Mouse (Mus musculus): ENCODE results near the gene Chrnd.

The Chrnd gene

DNA sequence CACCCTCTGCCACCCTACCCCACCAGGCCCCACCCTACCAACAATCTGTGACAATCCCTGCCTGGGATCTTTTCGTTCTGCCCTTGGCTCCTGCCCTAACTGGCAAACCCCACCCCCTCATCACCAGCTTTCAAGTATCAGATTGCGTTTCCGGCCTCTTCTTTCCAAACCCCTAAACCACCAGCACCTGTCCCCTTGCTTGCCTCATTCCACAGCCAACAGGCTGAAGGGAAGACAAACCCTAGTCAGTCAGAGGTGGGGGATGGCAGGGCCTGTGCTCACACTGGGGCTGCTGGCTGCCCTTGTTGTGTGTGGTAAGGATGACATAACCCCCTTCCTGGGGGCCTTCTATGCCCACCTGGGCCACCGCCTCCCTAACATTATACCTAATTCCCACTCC is at the start of gene Chrnd:
Gene Chrnd, plus strand, starts transcription at position 179 of the 400 bp plus-strand sequence.
- no peak for DNase-seq

DNA sequence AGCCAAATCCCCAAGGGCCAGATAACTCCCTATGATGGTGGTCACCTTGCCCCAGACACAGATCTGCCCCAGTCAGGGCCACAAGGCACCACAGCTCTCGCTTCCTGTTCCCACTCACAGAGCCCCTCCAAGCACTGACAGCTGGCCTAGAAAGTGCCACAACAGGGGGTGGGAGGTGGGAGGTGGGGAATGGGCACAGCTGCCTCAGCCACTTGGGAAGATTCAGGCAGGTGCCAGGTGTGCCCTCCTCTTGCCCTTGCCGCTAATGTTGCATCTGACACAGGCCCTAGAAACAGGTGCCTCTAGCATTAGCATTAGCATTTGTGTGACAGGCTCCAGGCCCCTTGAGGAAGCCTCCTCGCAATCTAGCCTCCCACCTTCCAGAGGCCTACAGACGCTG is 48.9 kb upstream of the Chrnd start:
- no peak for DNase-seq

DNA sequence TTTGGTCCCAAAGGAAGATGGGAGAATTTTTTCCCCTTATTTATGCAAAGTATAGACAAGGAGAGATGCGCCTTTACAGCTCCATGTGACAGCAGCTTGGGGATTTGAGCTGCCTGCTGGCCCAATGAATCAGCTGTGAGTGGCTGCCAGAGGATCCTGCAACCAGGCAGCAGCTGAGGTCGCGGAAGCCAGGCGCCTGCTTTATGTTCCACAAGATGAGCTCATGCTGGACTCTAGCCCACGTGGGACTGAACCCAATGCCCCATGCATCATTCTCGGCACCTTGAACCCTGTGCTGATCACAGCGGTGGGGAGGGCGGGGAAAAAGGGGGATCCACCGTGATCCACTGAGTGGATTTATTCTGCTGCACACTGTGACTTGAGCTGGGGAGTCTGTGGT is 48.0 kb upstream of the Chrnd start:
- no peak for DNase-seq

DNA sequence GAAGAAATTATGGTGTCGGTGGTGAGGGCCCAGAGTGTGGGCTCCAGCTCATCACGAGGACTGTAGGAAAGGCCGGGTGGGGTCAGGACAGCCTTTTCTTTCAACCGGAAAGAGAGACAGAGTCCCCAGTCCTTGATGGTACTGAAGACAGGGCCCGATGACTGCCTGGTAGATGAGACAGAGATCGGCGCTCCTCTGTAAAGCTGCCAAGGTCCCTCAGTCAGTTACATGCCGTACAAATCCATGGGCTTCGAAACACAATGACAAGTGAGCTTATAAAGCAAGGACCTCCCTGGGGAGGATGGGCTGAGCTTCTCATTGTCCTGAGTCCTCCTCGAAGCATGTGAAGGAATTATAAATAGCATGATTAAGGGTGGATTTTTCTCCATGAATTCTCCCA is 47.3 kb upstream of the Chrnd start:
- no peak for DNase-seq

DNA sequence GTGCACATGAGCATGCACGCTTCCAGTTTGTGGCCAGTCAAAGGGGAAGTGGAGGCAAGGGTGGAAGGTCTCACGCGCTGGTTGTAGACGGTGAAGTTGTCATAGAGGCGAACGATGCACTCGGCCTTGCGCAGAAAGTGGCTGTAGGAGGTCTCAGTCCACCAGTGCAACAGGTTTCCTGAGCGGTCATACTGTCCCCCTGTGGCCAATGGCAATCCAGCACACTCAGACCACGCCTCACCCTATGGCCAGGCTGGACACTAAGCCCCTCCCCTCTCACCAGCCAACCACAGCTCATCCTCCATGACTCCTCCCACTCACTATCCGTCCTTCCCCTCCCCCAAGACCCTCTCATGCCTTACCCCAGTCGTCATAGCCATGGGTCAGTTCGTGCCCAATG is 41.0 kb upstream of the Chrnd start:
- no peak for DNase-seq

DNA sequence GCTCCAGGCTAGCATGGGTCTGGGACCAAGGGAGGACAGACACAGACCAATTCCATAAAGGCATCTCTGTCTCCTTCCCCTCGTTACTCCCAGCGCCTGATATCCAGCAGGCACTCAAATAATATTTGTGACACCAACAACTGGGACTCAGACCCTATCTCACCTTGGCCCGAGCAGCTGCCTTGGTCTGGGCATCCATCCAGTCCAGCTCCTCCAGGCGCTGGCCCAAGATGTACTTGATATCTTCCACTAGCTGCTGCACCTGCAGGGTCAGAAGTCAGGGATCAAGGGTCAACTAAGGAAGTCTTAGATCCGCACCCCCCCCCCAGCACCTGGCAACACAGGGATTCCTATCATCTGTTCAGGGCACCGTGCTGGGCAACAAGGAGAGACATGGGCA is 39.1 kb upstream of the Chrnd start:
- DNase-seq = no peak

DNA sequence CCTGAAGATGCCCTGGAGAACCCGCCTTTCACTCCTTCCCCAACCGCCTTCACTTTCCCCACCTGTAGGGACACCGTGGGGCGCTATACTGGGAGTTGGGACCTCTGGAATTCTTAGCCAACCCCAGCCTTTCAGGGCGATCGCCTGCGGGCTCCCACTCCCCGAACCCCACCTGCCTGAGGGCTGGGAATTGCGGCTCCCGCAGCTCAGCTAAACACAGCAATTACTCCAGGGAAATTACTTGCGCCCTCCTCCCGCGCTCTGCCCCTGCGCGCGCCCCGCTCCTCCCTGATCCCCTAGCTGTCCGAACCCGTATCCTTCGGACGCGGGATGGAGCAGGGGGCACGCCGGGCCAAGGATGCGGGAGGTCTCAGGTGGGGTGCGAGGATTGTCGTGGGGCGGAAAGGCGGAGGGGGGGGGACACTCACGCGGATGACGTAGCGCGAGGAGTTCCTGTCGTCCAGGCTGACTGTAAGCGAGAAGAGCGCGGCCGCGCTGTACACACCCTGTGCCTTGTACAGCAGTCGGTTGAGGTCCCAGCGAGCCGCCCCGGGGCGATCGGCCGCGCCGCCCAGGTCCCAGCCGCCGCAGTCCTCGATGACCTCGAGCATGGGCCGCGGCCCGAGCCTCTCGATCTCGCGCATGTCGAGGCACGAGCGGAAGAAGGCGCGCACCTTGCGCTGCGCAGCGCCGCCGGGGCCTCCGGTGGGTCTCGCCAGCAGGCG is 36.5 kb upstream of the Chrnd start:
- no peak for DNase-seq

DNA sequence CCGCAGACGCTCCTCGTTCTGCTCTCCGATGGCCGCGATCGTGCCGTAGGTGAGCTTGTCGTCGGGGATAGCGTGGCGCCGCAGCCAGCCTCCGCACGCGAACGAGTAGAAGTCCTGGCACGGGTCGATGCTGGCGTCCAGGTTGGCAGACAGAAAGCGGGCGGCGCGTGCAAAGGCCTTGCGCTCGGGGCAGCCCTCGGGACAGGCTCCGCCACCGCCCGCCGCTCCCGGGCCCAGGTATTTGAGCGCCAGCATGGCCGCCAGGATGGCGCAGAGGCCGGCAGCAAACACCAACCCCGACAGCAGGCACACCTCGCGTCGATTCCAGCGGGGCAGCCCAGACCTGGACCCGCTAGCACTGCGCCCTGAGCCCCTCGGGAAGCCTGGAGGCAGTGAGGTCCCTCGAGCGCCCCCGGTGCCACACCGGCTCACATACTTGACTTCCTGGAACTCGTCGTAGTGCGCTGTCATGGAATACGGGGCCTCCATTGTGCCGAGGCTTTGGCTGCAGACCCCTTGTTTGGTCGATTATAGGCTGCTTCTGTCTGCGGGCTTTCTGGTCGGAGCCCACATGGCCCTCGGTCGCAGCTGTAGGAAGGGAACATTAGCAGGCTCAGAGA is 35.8 kb upstream of the Chrnd start:
- no peak for DNase-seq

DNA sequence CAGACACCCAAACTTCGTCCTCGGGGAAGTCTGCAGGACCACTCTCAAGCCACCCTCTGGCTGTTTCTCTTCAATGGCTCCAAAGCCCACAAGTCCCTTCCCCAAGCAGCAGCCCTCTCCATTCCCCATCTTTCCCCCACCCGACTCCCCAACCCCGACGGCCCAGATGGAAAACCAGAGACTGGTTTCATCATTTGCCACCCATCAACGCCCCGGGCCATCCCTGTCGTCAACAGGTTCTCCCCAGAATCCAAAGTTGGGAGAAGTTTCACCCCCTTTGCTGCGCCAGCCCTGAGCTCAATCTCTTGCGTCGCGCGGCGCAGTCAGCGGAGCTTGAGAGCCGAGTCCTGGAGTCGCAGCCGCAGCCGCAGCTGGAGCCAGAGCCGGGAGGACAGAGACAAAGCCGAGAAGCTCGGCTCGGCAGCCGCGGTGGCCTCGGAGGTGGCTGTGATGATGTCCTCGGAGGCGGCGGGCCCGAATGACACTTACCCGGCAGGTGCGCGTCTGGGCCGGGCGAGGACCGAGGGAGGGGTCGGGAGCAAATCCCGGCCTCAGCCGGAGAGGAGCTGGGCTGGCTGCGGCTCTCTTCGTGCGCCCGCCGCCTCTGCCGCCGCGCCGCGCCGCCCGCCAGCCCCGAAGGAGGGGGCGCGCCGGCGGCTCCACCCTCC is 34.7 kb upstream of the Chrnd start:
- no peak for DNase-seq

DNA sequence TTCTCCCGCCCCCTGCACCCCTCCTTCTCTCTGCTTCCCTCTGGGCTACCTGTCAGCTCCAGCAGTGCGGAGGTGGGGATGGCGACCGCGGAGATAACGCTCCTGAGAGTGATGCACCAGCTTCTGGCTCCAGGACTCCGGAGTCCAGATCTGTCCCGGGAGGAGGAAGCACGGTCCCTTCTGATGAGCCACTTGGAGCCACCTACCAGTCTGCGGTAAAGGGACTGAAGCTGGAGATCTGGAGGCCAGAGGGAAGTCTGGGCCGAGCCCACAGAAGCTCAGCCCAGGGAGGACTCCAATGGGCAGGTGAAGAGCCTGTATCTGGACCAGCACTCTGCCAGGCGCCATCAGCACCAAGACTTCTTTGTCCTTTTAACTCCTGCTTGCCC is 34.2 kb upstream of the Chrnd start, which contains the start of gene Ecel1:
Gene Ecel1, minus strand, starts transcription at position 323 of the 389 bp plus-strand sequence.
- DNase-seq = no peak

DNA sequence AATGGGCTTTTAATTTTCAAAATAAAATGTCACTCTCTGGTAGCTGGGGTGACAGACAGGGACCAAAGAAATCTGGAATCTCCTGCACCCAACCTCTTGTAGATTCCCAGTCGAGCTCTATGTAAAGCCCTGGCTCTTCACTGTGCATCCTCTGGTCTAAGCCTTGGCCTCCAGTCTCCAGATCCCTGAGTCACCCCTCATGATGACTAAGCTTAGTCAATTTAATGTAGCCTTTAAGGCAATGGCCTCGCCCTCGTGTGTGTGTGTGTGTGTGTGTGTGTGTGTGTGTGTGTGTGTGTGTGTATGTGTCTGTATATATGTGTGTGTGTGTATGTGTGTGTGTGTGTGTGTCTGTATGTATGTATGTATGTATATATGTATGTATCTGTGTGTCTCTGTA is 31.0 kb upstream of the Chrnd start:
- no peak for DNase-seq

DNA sequence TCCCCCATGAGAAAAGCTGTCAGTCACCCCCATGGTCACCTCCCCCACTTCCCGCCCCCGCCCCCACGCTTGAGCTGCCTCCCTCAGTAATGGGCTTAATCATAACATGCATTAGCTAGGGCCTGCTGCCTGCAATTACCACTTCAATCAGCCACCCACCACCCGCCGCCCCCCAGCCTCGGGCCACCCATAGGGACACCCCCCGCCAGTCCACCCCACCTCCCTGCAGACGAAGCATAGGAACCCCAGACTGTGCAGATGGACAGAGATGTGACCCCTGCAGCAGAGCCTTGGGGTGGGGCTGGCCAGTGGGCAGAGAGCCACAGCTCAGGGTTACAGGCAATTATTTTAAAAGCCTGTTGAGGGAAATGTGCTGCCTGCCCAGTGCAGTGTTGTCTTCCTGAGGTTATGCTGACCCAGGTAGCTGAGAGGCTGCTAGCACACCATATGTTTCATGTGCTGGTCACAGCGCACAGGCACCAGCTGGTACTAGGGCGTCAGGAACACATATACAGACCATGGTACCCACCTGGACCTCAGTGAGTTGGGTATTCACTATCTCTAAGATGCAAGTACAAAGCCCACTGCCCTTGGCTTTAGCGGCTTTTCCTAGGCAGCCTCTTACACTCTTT is 26.1 kb upstream of the Chrnd start:
- no peak for DNase-seq

DNA sequence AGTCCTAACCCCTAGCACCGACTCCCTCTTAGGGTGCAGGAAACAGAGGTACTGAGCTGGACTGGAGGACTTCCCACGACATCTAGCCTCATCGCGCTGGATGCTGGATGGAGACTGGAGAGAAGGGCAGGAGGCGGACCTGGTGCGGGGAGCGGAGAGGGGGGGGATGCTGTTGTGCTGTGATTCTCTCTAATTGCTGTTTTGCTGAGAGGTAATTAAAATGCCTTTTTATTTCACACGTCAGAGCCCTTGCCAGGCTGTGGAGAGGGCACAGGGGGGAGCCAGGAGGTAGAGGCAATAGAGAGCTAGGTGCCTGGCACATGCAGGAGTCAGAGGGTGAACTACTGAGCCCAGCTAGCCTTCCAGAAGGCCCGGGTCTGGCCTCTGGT is 25.6 kb upstream of the Chrnd start:
- no peak for DNase-seq

DNA sequence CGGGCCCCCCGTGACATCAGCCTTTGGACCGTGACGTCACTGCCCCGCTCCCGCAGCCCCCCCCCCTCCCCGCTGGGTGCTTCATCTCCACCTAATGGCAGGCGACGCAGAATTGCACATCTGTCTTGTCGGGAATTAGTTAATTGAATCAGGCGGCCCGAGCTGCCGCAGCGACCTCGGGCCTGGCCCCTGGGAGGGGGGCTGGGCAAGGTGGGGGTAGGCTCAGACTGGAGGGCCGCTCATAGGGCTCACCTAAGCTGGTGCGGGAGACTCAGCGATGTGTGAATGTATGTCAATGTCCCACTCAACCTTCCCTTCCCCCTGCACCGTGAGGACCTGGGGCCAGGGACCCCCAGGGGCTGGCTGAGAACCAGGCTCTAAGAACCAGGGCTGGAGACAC is 19.9 kb upstream of the Chrnd start:
- no peak for DNase-seq

DNA sequence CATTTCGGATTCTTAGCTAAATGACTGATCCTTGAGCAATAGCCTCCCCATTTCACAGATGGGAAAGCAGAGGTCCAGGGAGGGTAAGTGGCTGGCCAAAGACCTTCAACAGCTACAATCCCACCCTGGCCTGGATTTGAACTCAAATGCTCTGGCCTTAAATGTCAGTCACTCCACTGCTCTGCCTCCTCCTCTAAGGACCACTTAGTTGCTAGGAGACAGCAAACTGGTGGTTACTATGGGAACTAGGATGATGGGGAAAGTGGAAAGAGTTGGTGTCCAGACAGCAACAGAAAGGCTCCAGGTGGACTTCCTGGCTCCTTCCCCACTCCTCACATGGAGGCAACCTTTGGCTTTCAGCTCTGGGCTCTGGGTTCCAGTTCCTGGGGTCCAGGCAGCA is 19.1 kb upstream of the Chrnd start:
- DNase-seq = no peak

DNA sequence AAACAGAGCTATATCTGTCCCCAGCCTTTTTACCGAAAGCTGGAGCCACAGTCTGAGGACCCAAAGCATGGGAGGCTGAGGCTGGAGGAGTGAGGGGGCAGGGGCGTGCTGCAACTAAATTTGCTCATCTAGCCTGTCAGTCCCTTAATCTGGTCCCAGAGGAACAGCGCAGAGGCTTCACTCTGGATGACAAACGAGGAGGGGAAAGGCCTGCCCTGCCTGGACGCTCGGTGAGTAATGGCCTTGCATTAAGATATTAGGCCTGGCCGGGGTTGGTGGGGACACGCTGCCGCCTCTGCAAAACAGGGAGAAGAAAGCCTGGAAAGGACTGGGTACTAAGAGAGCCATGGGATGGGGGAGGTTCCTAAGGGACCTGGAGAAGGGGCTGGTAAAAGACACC is 18.1 kb upstream of the Chrnd start:
- DNase-seq = no peak

DNA sequence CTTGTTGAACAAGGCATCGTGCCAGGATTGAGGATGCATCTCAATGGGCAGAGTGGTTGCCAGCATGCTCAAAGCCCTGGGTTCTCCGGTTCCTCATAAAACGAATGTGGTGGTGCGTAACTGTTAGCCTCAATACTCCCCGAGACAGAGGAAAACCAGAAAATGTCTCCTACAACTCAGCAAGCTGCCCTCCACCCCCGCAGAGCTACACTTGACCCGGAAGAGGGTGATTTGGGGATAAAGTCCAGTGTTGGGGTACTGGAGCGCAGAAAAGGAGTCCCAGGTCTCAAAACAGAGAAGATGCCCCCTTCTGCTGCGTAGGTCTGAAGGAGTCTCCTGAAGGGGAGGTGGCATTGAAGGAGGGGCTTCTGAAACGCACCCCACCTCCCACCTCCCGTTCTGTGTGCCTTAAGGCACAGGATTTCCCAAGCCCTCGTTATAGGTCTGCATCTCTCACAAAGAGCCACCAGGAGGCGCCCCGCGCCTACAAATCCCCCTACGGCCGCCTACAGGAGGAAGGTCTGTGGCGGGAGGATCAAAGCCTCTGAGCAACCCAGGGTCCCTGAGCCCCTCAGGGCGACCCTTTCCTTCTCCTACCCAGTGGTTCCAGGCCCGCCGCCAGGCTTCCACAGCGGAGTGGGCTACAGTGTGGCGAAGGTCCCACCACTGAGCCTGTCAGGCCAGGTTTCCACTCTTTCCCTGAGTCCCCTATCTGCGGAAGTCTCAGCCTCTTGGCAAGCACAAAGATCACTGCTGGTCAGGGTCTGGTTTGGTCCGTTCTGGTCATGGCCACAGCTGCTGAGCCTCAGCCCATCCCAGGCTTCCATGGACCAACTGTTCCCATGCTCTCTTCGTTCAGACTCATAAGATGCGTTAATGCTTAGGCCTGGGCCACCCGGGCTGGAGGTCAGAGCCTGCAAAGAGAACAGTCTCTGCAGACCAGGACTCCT is 16.1 kb upstream of the Chrnd start:
- peak; percentile 73 for DNase-seq

DNA sequence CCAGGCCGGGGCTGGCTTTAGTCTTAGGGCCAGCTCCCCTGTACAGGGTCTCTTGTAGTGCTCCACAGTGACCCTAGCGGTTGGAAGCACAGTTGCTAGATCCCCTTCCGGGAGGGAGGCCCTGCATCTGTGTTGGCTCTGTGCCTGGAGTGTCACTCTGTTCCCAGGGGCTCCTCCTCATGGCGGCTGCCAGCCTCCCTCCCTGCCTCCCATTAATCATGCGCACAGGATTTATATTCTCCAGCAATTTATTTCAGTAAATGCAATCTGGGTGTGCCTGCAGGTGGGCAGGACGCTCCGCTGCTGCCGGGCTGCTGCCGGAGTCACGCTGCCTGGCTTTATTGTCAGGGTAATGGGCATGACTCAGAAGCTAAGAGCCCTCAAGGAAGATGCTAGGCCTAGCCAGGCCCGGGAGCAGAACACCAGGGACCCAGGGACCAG is 14.5 kb upstream of the Chrnd start:
- DNase-seq = peak; percentile 24

DNA sequence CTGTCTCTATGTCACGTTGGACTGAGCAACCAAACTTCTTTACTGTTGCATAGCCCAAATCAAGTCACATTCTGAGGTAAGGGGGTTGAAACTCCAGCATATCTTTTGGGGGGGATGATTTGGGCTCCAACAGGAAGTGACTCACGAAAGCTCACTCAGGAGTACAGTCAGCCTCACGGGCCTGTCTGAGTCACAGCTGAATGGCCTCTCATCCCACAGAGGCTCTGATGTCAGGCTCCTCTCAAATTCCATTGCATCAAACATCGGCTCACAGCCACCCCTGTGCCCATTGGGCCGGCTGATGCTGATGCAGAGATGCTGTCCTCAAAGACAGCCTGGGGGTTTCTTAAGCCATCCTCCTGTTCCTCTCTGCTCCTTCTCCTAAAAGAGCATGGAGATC is 9.5 kb upstream of the Chrnd start:
- DNase-seq = no peak

DNA sequence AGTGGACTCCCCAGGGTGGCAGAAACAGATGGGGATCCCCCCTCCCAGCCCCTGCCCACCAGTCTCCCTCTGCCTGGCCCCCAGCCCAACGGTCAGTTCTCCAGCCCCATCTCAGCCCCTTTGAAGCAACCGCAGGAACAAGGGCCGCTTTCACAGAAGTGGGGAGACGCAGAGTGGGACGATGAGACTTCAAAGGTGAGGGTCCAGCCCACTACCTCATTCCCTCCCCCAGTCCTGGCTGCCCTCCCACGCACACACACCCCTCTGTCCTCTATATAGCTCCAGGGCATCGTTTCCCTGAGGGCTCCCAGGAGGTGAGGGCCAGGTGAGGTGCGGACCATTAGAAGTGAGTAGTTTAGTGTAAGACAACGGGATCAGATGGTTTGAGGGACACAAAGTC is 7.4 kb upstream of the Chrnd start, which contains the start of gene Prss56:
Gene Prss56, plus strand, starts transcription at position 301 of the 400 bp plus-strand sequence.
- no peak for DNase-seq

DNA sequence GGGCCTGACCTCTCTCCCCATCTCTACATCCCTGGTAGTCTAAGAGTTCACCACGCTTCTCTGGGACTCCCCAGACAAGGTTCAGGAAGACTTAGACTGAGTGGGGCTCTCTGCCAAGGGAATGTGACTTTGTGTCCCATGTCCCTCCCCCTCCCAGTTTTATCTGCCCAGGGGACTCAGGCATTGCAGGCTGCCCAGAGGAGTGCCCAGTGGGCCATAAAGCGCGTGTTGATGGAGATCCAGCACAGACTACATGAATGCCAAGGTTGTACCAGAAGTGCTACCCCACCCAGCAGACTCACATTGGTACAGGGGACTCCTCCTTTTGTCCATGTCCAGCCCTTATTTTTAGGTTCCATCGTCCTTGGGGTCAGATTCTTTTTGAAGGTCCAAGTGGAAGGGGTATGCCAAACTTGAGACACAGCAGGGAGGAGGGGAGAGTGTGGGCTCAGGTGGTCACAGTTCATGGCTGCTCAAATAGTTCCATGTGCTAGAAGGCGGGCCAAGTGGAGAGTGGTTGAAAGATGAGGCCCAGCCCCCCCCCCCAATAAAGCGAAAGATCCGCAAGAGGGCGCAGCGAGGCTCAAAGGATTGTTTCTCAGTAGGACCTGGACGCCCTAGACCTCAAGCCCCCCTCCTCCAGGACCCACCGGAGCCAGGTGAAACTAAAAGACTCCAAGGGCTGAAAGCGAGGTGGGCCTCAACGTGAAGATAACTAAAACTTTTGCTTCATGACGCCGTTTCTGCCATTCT is 6.2 kb upstream of the Chrnd start:
- no peak for DNase-seq

DNA sequence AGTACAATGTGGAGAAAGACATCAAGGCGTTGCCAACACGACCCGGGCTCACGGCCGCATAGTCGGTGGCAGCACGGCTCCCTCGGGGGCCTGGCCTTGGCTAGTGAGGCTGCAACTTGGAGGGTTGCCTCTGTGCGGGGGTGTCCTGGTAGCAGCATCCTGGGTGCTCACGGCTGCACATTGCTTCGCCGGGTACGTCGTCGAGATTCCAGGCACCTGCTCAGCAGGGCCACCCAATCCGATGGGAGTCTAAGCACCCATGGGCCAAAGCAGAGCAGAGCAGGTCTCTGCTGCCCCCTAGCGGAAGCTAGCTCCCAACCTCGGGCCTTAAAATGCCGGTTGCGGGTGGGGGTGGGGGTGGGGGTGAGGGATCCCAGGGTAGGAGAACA is 5.7 kb upstream of the Chrnd start:
- peak; percentile 81 for DNase-seq

Measured in lung, postnatal 36 days (tissue).